Comparison of ENCODE assay signal across 8 mouse cellular contexts in genomic region chrX:166661808-166662207, GRCm38 (mm10).
DNase-seq lines count a peak whose midpoint lies in the region; ATAC-seq lines count a peak whose summit lies in the region.

No protein-coding gene starts in this region.

- ATAC-seq in hematopoietic stem cell, adult 5-6 weeks (replicated peaks in 1 of 2; ENCODE audit: insufficient read depth in 1 of 2, low FRiP score in 2 of 2, low TSS enrichment in 1 of 2, low read depth in 1 of 2, poor library complexity in 2 of 2, severe bottlenecking in 2 of 2): peak; percentile 61 to 66
- no peak for ATAC-seq in erythroid progenitor cell, adult 5-6 weeks (replicated peaks; ENCODE audit: low FRiP score, poor library complexity, severe bottlenecking)

- DNase-seq in T-cell, adult 2 months (ENCODE audit: low spot score): peak; percentile 43
- DNase-seq in cerebellum, adult 8-10 months: peak; percentile 4
- DNase-seq in frontal cortex, postnatal 10 days (ENCODE audit: low spot score in 2 of 2): peak; percentile 14
- peak; percentile 6 to 18 for DNase-seq in layer of hippocampus, postnatal 10 days (ENCODE audit: low spot score in 2 of 2)
- peak; percentile 65 to 70 for DNase-seq in lung, postnatal 4 days
- DNase-seq in ovary, postnatal 36 days (ENCODE audit: low spot score): peak; percentile 15

Comparison
In these comparisons a context has a peak if more than half of its experiments do, and no peak if none do; other contexts are left out.
1. DNase-seq: peak in every context shown above with its lines; median percentile 68 in lung, postnatal 4 days; 43 in T-cell, adult 2 months; 15 in ovary, postnatal 36 days; 14 in frontal cortex, postnatal 10 days; 12 in layer of hippocampus, postnatal 10 days; 4 in cerebellum, adult 8-10 months.